Mouse (Mus musculus) CH12.LX (cell line): ENCODE data around the gene Inpp5a. TPM values are rescaled to one million over a fixed set of nuclear protein-coding genes. Genes with fewer than 3 reads are reported as not detected.

Experiments
- DNase-seq: peaks from one replicate; pipeline ENCODE4 v3.0.0-alpha.2; 2013; ENCODE audit errors: extremely low read depth
- H3K27ac ChIP-seq: 2 replicates; pipeline ENCODE4 v1.5.1; 2012; ENCODE audit warnings: low read depth, mild to moderate bottlenecking, control low read depth, moderate library complexity; ENCODE audit not compliant: insufficient read depth
- H3K27me3 ChIP-seq: replicated peaks from 2 replicates; pipeline ENCODE3; 2012; ENCODE audit warnings: inconsistent platforms
- H3K36me3 ChIP-seq, 2 experiments: replicated peaks in 1 of 2; 2 replicates each; pipeline versions ENCODE3 to v1.6.1; 2012; ENCODE audit warnings: inconsistent platforms in 1 of 2, low read length in 1 of 2, mild to moderate bottlenecking in 1 of 2, mixed read lengths in 1 of 2, moderate library complexity in 1 of 2; ENCODE audit not compliant: control insufficient read depth in 1 of 2, insufficient read depth in 1 of 2
- H3K4me1 ChIP-seq, 2 experiments: 2 replicates each; pipeline ENCODE4 v1.6.1; 2012; ENCODE audit warnings: inconsistent platforms in 1 of 2, moderate library complexity in 1 of 2; ENCODE audit not compliant: insufficient read depth in 2 of 2, control insufficient read depth in 1 of 2
- H3K4me2 ChIP-seq: 2 replicates; pipeline ENCODE4 v1.6.1; 2012; ENCODE audit warnings: low read depth, mild to moderate bottlenecking, control low read depth; ENCODE audit not compliant: poor library complexity, insufficient read depth, severe bottlenecking
- H3K4me3 ChIP-seq, 3 experiments: fragments of 150-350 bp in 1 of 3; sonication (generic) in 1 of 3; replicated peaks in 1 of 3; 2 replicates each; pipeline versions ENCODE3 to v1.5.1; 2011 to 2012; ENCODE audit warnings: low read depth in 2 of 3, low read length in 2 of 3, mild to moderate bottlenecking in 2 of 3, moderate library complexity in 2 of 3, control low read depth in 1 of 3, improper control_type of control experiment in 1 of 3, inconsistent platforms in 1 of 3, mixed read lengths in 1 of 3; ENCODE audit not compliant: poor library complexity in 1 of 3
- H3K79me2 ChIP-seq: replicated peaks from 2 replicates; pipeline ENCODE4 v1.6.1; 2012; ENCODE audit warnings: mild to moderate bottlenecking, moderate library complexity; ENCODE audit not compliant: control insufficient read depth, poor library complexity, insufficient read depth, severe bottlenecking; ENCODE audit errors: extremely low read depth
- H3K9ac ChIP-seq: 2 replicates; pipeline ENCODE4 v1.6.1; 2012; ENCODE audit warnings: low read depth, mild to moderate bottlenecking, control low read depth, moderate library complexity; ENCODE audit not compliant: insufficient read depth
- H3K9me3 ChIP-seq: replicated peaks from 2 replicates; pipeline ENCODE3; 2012; ENCODE audit warnings: low read length, inconsistent platforms, mixed read lengths
- BHLHE40 ChIP-seq: IDR thresholded peaks from 2 replicates; pipeline ENCODE4 v1.6.1; 2011; ENCODE audit warnings: mild to moderate bottlenecking, low read depth, low read length, improper control_type of control experiment
- CHD2 ChIP-seq: IDR thresholded peaks from 2 replicates; pipeline ENCODE4 v1.6.1; 2011; ENCODE audit warnings: low read length, improper control_type of control experiment
- JUND ChIP-seq: conservative IDR thresholded peaks from 2 replicates; pipeline ENCODE4 v1.6.1; 2011; ENCODE audit warnings: low read depth, low read length, improper control_type of control experiment
- KAT2A ChIP-seq: IDR thresholded peaks from 2 replicates; pipeline ENCODE4 v1.6.1; 2012; ENCODE audit warnings: low read length, improper control_type of control experiment, inconsistent platforms; ENCODE audit not compliant: insufficient replicate concordance
- MAX ChIP-seq: IDR thresholded peaks from 2 replicates; pipeline ENCODE4 v1.6.1; 2011; ENCODE audit warnings: low read length, improper control_type of control experiment
- MAZ ChIP-seq: IDR thresholded peaks from 2 replicates; pipeline ENCODE4 v1.6.1; 2012; ENCODE audit warnings: low read depth, mild to moderate bottlenecking, inconsistent platforms, low read length, improper control_type of control experiment, moderate library complexity
- MEF2A ChIP-seq: IDR thresholded peaks from 2 replicates; pipeline ENCODE4 v1.6.1; 2014; ENCODE audit warnings: low read depth, mild to moderate bottlenecking, inconsistent platforms, low read length, improper control_type of control experiment, borderline replicate concordance
- MXI1 ChIP-seq: IDR thresholded peaks from 2 replicates; pipeline ENCODE4 v1.6.1; 2011; ENCODE audit warnings: mild to moderate bottlenecking, low read depth, low read length, improper control_type of control experiment
- MYC ChIP-seq: IDR thresholded peaks from 2 replicates; pipeline ENCODE4 v1.6.1; 2011; ENCODE audit warnings: low read depth, mild to moderate bottlenecking, improper control_type of control experiment, low read length
- NELFE ChIP-seq: IDR thresholded peaks from 2 replicates; pipeline ENCODE4 v1.6.1; 2011; ENCODE audit warnings: low read depth, low read length, improper control_type of control experiment
- NRF1 ChIP-seq: IDR thresholded peaks from 2 replicates; pipeline ENCODE4 v1.6.1; 2014; ENCODE audit warnings: low read depth, mild to moderate bottlenecking, inconsistent platforms, low read length, improper control_type of control experiment, moderate library complexity
- PAX5 ChIP-seq: IDR thresholded peaks from 2 replicates; pipeline ENCODE4 v1.6.1; 2012; ENCODE audit warnings: low read length, inconsistent platforms, mixed read lengths
- RCOR1 ChIP-seq: conservative IDR thresholded peaks from 2 replicates; pipeline ENCODE4 v1.6.1; 2012; ENCODE audit warnings: low read depth, mild to moderate bottlenecking, inconsistent platforms, low read length, improper control_type of control experiment
- SIN3A ChIP-seq: IDR thresholded peaks from 2 replicates; pipeline ENCODE4 v1.6.1; 2012; ENCODE audit warnings: low read length, improper control_type of control experiment, inconsistent platforms
- SMC3 ChIP-seq: IDR thresholded peaks from 2 replicates; pipeline ENCODE4 v1.6.1; 2011; ENCODE audit warnings: low read depth, low read length, improper control_type of control experiment
- TBP ChIP-seq: conservative IDR thresholded peaks from 2 replicates; pipeline ENCODE4 v1.6.1; 2011; ENCODE audit warnings: low read depth, low read length, improper control_type of control experiment
- TCF12 ChIP-seq: IDR thresholded peaks from 2 replicates; pipeline ENCODE4 v1.6.1; 2014; ENCODE audit warnings: low read depth, mild to moderate bottlenecking, inconsistent platforms, low read length, improper control_type of control experiment
- UBTF ChIP-seq: IDR thresholded peaks from 2 replicates; pipeline ENCODE4 v1.6.1; 2012; ENCODE audit warnings: low read depth, mild to moderate bottlenecking, inconsistent platforms, low read length, improper control_type of control experiment, moderate library complexity
- USF1 ChIP-seq: IDR thresholded peaks from 2 replicates; pipeline ENCODE4 v1.6.1; 2014; ENCODE audit warnings: low read depth, mild to moderate bottlenecking, inconsistent platforms, low read length, improper control_type of control experiment
- ZC3H11A ChIP-seq: IDR thresholded peaks from 2 replicates; pipeline ENCODE4 v1.6.1; 2012; ENCODE audit warnings: low read depth, mild to moderate bottlenecking, inconsistent platforms, low read length, improper control_type of control experiment
- dilution Hi-C: fragments of 300-500 bp; cut with MboI; formaldehyde crosslinking; loops from 2 replicates; pipeline ENCODE4 v1.14.3; 2020; ENCODE audit warnings: low sequenced_read_pairs; ENCODE audit not compliant: extremely low pct_unique_long_range_greater_than_20kb, extremely low pct_ligation_motif_present
- in situ Hi-C: fragments of 300-500 bp; cut with MboI; formaldehyde crosslinking; loops from 3 replicates; pipeline ENCODE4 v1.14.3; 2019; ENCODE audit warnings: low sequenced_read_pairs, low pct_ligation_motif_present, low pct_unique_long_range_greater_than_20kb, mixed read lengths
- polyA plus RNA-seq: library from polyadenylated mRNA; unstranded; fragments of >175 nt; gene quantifications from 2 replicates; pipeline ENCODE4 v1.2.1, GENCODE M21; 2012; ENCODE audit warnings: low read depth; ENCODE audit not compliant: insufficient read length
- total RNA-seq, 2 experiments: library from RNA; depleted of rRNA; stranded (reverse); fragments of 300-350 nt in 1 of 2; fragments of >200 nt in 1 of 2; gene quantifications; 2 replicates each; pipeline ENCODE4 v1.2.3; 2012 to 2014

The Inpp5a gene
- total and polyA plus RNA-seq, 3 experiments: 1.7 to 5.4 (median 3.0) TPM

DNA sequence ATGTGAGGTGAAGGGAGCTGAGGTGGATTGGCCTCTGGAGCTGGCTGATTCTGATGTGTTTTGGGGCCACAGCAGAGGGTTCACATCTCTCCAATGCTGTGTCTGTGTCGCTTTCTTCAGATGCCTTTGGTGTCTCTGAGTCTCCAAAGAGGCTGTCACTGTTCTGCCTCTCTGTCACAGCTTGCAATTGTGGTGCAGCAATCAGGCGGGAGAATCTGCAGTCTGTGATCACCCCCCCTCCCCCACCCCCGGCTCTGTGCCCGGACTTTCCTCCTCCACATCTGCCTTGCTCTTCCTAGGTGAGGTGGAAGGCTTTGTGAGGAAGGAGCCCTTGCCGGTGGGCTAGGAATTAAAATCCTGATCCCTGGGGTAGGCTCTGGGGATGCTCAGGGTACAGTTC is 52.1 kb downstream of the Inpp5a start:
- Histone ChIP-seq H3K36me3 (no peaks in the 10 kb centered on the region), H3K4me2 (no peak overlapping the region), H3K9ac (no peak overlapping the region), H3K4me1 (peaks cover 0 to 3% of the 10 kb centered on the region in 2 experiments; a peak in 1 of 4 replicates), H3K9me3 (no peaks in the 10 kb centered on the region), H3K27me3 (no peaks in the 10 kb centered on the region), H3K79me2 (no peaks in the 10 kb centered on the region), H3K4me3 (no peak overlapping the region), H3K27ac (no peak overlapping the region)
- dilution Hi-C loops: no loop called here
- no peak for DNase-seq
- TF ChIP-seq MEF2A (no peak), BHLHE40 (no peak), USF1 (no peak), SIN3A (no peak), MAX (no peak), PAX5 (no peak), RCOR1 (no peak)
- in situ Hi-C loops: no loop called here

DNA sequence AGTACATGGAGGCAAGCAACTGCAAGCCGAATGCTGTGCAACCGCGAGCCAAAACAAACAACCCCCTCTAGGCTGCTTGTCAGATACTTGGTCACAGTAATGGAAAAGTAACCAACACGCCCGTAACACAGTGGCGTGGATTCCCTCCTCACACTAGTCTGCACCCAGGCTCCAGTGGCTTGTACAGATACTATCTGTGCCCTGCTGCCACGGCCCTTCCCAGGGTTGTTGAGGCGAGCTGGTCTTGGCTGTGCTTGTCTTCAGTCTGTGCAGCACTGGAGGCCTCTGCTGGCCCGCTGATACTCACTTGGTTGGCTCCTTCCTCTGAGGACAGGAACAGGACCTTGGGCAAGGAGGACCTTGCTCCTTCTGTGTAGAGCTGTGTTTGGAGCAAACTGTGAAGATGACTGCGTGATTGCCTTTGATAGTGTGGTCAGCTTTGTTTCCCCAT is 52.9 kb downstream of the Inpp5a start:
- no peak overlapping the region for H3K27ac ChIP-seq
- H3K4me3 ChIP-seq: no peak overlapping the region
- H3K4me1 ChIP-seq: peaks cover 0 to 3% of the 10 kb centered on the region in 2 experiments; a peak in 1 of 4 replicates
- no peak overlapping the region for H3K4me2 ChIP-seq
- H3K79me2 ChIP-seq: no peaks in the 10 kb centered on the region
- dilution Hi-C loops (no loop called here), in situ Hi-C loops (no loop called here)
- H3K27me3 ChIP-seq: no peaks in the 10 kb centered on the region
- no peak for TF ChIP-seq ZC3H11A
- TF ChIP-seq USF1: no peak
- no peak for TF ChIP-seq TCF12
- no peak for TF ChIP-seq MEF2A
- TF ChIP-seq NRF1: no peak
- no peaks in the 10 kb centered on the region for H3K9me3 ChIP-seq
- no peak for DNase-seq
- H3K36me3 ChIP-seq: no peaks in the 10 kb centered on the region
- no peak overlapping the region for H3K9ac ChIP-seq

- no peaks in the 10 kb centered on the region for H3K79me2 ChIP-seq
- no peak overlapping the region for H3K9ac ChIP-seq
- in situ Hi-C loops: no loop called here
- H3K27ac ChIP-seq: no peak overlapping the region
- H3K27me3 ChIP-seq: no peaks in the 10 kb centered on the region
- no peak for TF ChIP-seq ZC3H11A
- TF ChIP-seq MAZ: no peak
- no peak for TF ChIP-seq USF1
- TF ChIP-seq CHD2: no peak
- TF ChIP-seq MYC: no peak
- no peak for TF ChIP-seq KAT2A
- TF ChIP-seq SMC3: no peak
- no peak for TF ChIP-seq TBP
- TF ChIP-seq UBTF: no peak
- no peak for TF ChIP-seq JUND
- no peak for TF ChIP-seq NELFE
- no peak for TF ChIP-seq MXI1
- no peak for TF ChIP-seq BHLHE40
- no peak for TF ChIP-seq NRF1
- no peak overlapping the region for H3K4me2 ChIP-seq
- no peak overlapping the region for H3K4me3 ChIP-seq
- dilution Hi-C loops: no loop called here
- H3K4me1 ChIP-seq: no peaks in the 10 kb centered on the region
- DNase-seq: no peak
- peaks cover 0 to 4% of the 10 kb centered on the region in 2 experiments for H3K36me3 ChIP-seq
- H3K9me3 ChIP-seq: no peaks in the 10 kb centered on the region
These were observed 56.7 kb downstream of the Inpp5a start for GRCm38 (mm10) chr7:139445621-139446020.
